Mouse (Mus musculus) E14TG2a.4 (cell line): ENCODE measurements at regions not wholly inside any gene's neighbourhood (a gene's known extent, or its start where the extent isn't known, plus 50 kb on each side); places are given as distances from the start of the nearest gene placed in this dataset.

Experiments
- H3K27me3 ChIP-seq: 2 replicates; pipeline ENCODE4 v1.6.1; 2014; ENCODE audit warnings: low read length, control low read depth; ENCODE audit not compliant: insufficient read depth
- H3K36me3 ChIP-seq: 2 replicates; pipeline ENCODE4 v1.6.1; 2014; ENCODE audit warnings: low read length, control low read depth; ENCODE audit not compliant: insufficient read depth
- H3K4me1 ChIP-seq: replicated peaks from 2 replicates; pipeline ENCODE4 v1.6.1; 2014; ENCODE audit warnings: low read depth, low read length, control low read depth
- H3K4me3 ChIP-seq: replicated peaks from 2 replicates; pipeline ENCODE4 v1.5.1; 2014; ENCODE audit warnings: mild to moderate bottlenecking, low read length
- H3K9me3 ChIP-seq: 2 replicates; pipeline ENCODE4 v1.6.1; 2014; ENCODE audit warnings: low read length, control low read depth
- CTCF ChIP-seq: conservative IDR thresholded peaks from 2 replicates; pipeline ENCODE4 v1.5.1; 2014; ENCODE audit warnings: low read length
- NANOG ChIP-seq: IDR thresholded peaks from 2 replicates; pipeline ENCODE4 v1.6.1; 2014; ENCODE audit warnings: borderline replicate concordance, low read length, mixed read lengths
- POU5F1 ChIP-seq: IDR thresholded peaks from 2 replicates; pipeline ENCODE4 v1.6.1; 2014; ENCODE audit warnings: low read length, borderline replicate concordance

- Histone ChIP-seq H3K4me3 (no peak overlapping the region), H3K27me3 (no peaks in the 10 kb centered on the region), H3K9me3 (no peaks in the 10 kb centered on the region), H3K36me3 (no peaks in the 10 kb centered on the region), H3K4me1 (no peaks in the 10 kb centered on the region)
- TF ChIP-seq POU5F1 (no peak), NANOG (no peak), CTCF (no peak)
Measured at GRCm38 (mm10) chr12:77133465-77134305, 104.2 kb upstream of the Fut8 start.

- H3K4me1 ChIP-seq, result no peaks in the 10 kb centered on the region
- TF ChIP-seq CTCF (no peak), NANOG (no peak), POU5F1 (no peak)
- no peaks in the 10 kb centered on the region for H3K27me3 ChIP-seq
- H3K36me3 ChIP-seq, result no peaks in the 10 kb centered on the region
- H3K4me3 ChIP-seq, result no peak overlapping the region
- no peaks in the 10 kb centered on the region for H3K9me3 ChIP-seq
Measured at GRCm38 (mm10) chr12:77131328-77131727, 106.6 kb upstream of the Fut8 start.

GRCm38 (mm10) chr12:77130526-77130925, 107.4 kb upstream of the Fut8 start:
- H3K27me3 ChIP-seq, result no peaks in the 10 kb centered on the region
- no peaks in the 10 kb centered on the region for H3K36me3 ChIP-seq
- no peaks in the 10 kb centered on the region for H3K9me3 ChIP-seq
- H3K4me1 ChIP-seq, result no peaks in the 10 kb centered on the region
- no peak for TF ChIP-seq NANOG
- no peak for TF ChIP-seq POU5F1
- no peak for TF ChIP-seq CTCF
- H3K4me3 ChIP-seq, result no peak overlapping the region

- H3K36me3 ChIP-seq, result no peaks in the 10 kb centered on the region
- TF ChIP-seq NANOG (no peak), POU5F1 (no peak), CTCF (no peak)
- no peaks in the 10 kb centered on the region for H3K4me1 ChIP-seq
- no peaks in the 10 kb centered on the region for H3K9me3 ChIP-seq
- H3K4me3 ChIP-seq, result no peak overlapping the region
- H3K27me3 ChIP-seq, result no peaks in the 10 kb centered on the region
Measured at GRCm38 (mm10) chr12:77124267-77124666, 113.7 kb upstream of the Fut8 start.

- no peak for TF ChIP-seq NANOG
- TF ChIP-seq CTCF, result no peak
- no peak for TF ChIP-seq POU5F1
- Histone ChIP-seq H3K27me3 (no peaks in the 10 kb centered on the region), H3K9me3 (no peaks in the 10 kb centered on the region), H3K4me3 (no peak overlapping the region), H3K36me3 (no peaks in the 10 kb centered on the region), H3K4me1 (no peaks in the 10 kb centered on the region)
Measured at GRCm38 (mm10) chr12:77113516-77113915, 124.4 kb upstream of the Fut8 start.

GRCm38 (mm10) chr12:77112133-77112532, 125.8 kb upstream of the Fut8 start:
- TF ChIP-seq CTCF (no peak), POU5F1 (no peak), NANOG (no peak)
- H3K36me3 ChIP-seq, result no peaks in the 10 kb centered on the region
- no peaks in the 10 kb centered on the region for H3K9me3 ChIP-seq
- no peaks in the 10 kb centered on the region for H3K27me3 ChIP-seq
- H3K4me1 ChIP-seq, result no peaks in the 10 kb centered on the region
- H3K4me3 ChIP-seq, result no peak overlapping the region

- TF ChIP-seq CTCF, result no peak
- H3K9me3 ChIP-seq, result no peaks in the 10 kb centered on the region
- H3K4me1 ChIP-seq, result no peaks in the 10 kb centered on the region
- no peaks in the 10 kb centered on the region for H3K27me3 ChIP-seq
- H3K4me3 ChIP-seq, result no peak overlapping the region
- H3K36me3 ChIP-seq, result no peaks in the 10 kb centered on the region
Measured at GRCm38 (mm10) chr12:77107251-77107650, 130.7 kb upstream of the Fut8 start.

GRCm38 (mm10) chr12:77105887-77106600, 131.9 kb upstream of the Fut8 start:
- H3K27me3 ChIP-seq, result no peaks in the 10 kb centered on the region
- H3K4me3 ChIP-seq, result no peak overlapping the region
- H3K36me3 ChIP-seq, result no peaks in the 10 kb centered on the region
- no peaks in the 10 kb centered on the region for H3K9me3 ChIP-seq
- H3K4me1 ChIP-seq, result no peaks in the 10 kb centered on the region
- TF ChIP-seq POU5F1 (no peak), NANOG (no peak), CTCF (no peak)
